Comparison of ENCODE assay signal across 27 mouse cellular contexts in genomic region chr11:111512471-111512870, GRCm38 (mm10).
DNase-seq lines count a peak whose midpoint lies in the region; ATAC-seq lines count a peak whose summit lies in the region.
"Had no signal": no experiment of that assay in that cellular context is flagged by ENCODE, and none has a peak within 500 bp of the region (broad histone marks: within the 10 kb centered on the region; RNA-seq: fewer than 3 reads in every experiment).

No protein-coding gene starts in this region.

- 65% methylated on average over 4 of the region's 4 CpGs for WGBS in liver, embryonic 12.5 days (ENCODE audit: insufficient replicate concordance)
- 34% methylated on average over 4 of the region's 4 CpGs for WGBS in midbrain, embryonic 16.5 days

- peak; percentile 4 for DNase-seq in cerebellum, adult 9-11 months
- no peak for DNase-seq in cerebellum, adult 11-12 months
- DNase-seq in layer of hippocampus, adult 11-12 months (ENCODE audit: low spot score): peak; percentile 32
- no peak for DNase-seq in layer of hippocampus, postnatal 25 days (ENCODE audit: extremely low spot score in 1 of 2, low spot score in 1 of 2)
- peak; percentile 22 to 55 for DNase-seq in left cerebral cortex, adult 9 months (ENCODE audit: low spot score in 2 of 2)
- DNase-seq in left cerebral cortex, postnatal 4 days: no peak
- DNase-seq: adrenal gland, postnatal 25 days; cerebellum, postnatal 25 days; gastrocnemius, postnatal 10 days; heart, postnatal 10 days; kidney, adult 18-20 months; kidney, postnatal 4 days; lung, embryonic 14.5 days; right cerebral cortex, adult 18-20 months; right cerebral cortex, postnatal 4 days had no signal

- intact Hi-C loops in left cerebral cortex, postnatal 4 days (cut with DNase I): no loop called here

- H3K36me3 ChIP-seq in liver, embryonic 12.5 days: no peaks in the 10 kb centered on the region
- no peaks in the 10 kb centered on the region for H3K36me3 ChIP-seq in midbrain, embryonic 16.5 days (ENCODE audit: control insufficient read depth, insufficient read depth, low read length)
- H3K36me3 ChIP-seq: embryonic facial prominence, embryonic 15.5 days; heart, embryonic 12.5 days; hindbrain, embryonic 12.5 days; midbrain, embryonic 13.5 days; neural tube, embryonic 12.5 days; stomach, embryonic 15.5 days had no signal

- H3K4me2 ChIP-seq in liver, embryonic 12.5 days: no peak overlapping the region
- H3K4me2 ChIP-seq in midbrain, embryonic 16.5 days (ENCODE audit: low read length): no peak overlapping the region
- H3K4me2 ChIP-seq: embryonic facial prominence, embryonic 15.5 days; heart, embryonic 12.5 days; hindbrain, embryonic 12.5 days; lung, embryonic 14.5 days; midbrain, embryonic 13.5 days; neural tube, embryonic 12.5 days; stomach, embryonic 15.5 days had no signal

- no peak overlapping the region for H3K27ac ChIP-seq in liver, embryonic 12.5 days
- H3K27ac ChIP-seq in midbrain, embryonic 16.5 days (ENCODE audit: low read length): no peak overlapping the region
- H3K27ac ChIP-seq: embryonic facial prominence, embryonic 15.5 days; hindbrain, embryonic 12.5 days; liver, embryonic 14.5 days; midbrain, embryonic 13.5 days; neural tube, embryonic 12.5 days; stomach, embryonic 15.5 days had no signal

- no peak for ATAC-seq in liver, embryonic 12.5 days
- no peak for ATAC-seq in midbrain, embryonic 16.5 days
- ATAC-seq: forebrain, embryonic 14.5 days; inflammation-experienced regulatory T-cells, adult 6 months; midbrain, embryonic 13.5 days had no signal

- no peaks in the 10 kb centered on the region for H3K4me1 ChIP-seq in liver, embryonic 12.5 days
- no peaks in the 10 kb centered on the region for H3K4me1 ChIP-seq in midbrain, embryonic 16.5 days (ENCODE audit: control insufficient read depth, insufficient read depth, low read length)
- H3K4me1 ChIP-seq: embryonic facial prominence, embryonic 15.5 days; heart, embryonic 12.5 days; megakaryocyte, embryonic 14.5 days; stomach, embryonic 15.5 days had no signal

- H3K27me3 ChIP-seq in liver, embryonic 12.5 days (replicated peaks): no peaks in the 10 kb centered on the region
- H3K27me3 ChIP-seq in midbrain, embryonic 16.5 days (ENCODE audit: control insufficient read depth, insufficient read depth, low read depth, low read length): no peaks in the 10 kb centered on the region
- H3K27me3 ChIP-seq: embryonic facial prominence, embryonic 15.5 days; heart, embryonic 12.5 days; hindbrain, embryonic 12.5 days; megakaryocyte, embryonic 14.5 days; midbrain, embryonic 13.5 days; neural tube, embryonic 12.5 days; stomach, embryonic 15.5 days had no signal

- H3K9me3 ChIP-seq in liver, embryonic 12.5 days (replicated peaks): no peaks in the 10 kb centered on the region
- H3K9me3 ChIP-seq in midbrain, embryonic 16.5 days (replicated peaks; ENCODE audit: control insufficient read depth, low read length, poor library complexity, severe bottlenecking): no peaks in the 10 kb centered on the region
- H3K9me3 ChIP-seq: embryonic facial prominence, embryonic 15.5 days; heart, embryonic 12.5 days; hindbrain, embryonic 12.5 days; megakaryocyte, embryonic 14.5 days; midbrain, embryonic 13.5 days; neural tube, embryonic 12.5 days; stomach, embryonic 15.5 days had no signal

- no peak overlapping the region for H3K9ac ChIP-seq in liver, embryonic 12.5 days
- no peak overlapping the region for H3K9ac ChIP-seq in midbrain, embryonic 16.5 days (ENCODE audit: low read depth, low read length)
- H3K9ac ChIP-seq: embryonic facial prominence, embryonic 15.5 days; heart, embryonic 12.5 days; hindbrain, embryonic 12.5 days; liver, embryonic 14.5 days; lung, embryonic 14.5 days; midbrain, embryonic 13.5 days; neural tube, embryonic 12.5 days; stomach, embryonic 15.5 days had no signal

- no peak overlapping the region for H3K4me3 ChIP-seq in liver, embryonic 12.5 days
- H3K4me3 ChIP-seq in midbrain, embryonic 16.5 days (ENCODE audit: low read depth, low read length): no peak overlapping the region
- H3K4me3 ChIP-seq: embryonic facial prominence, embryonic 15.5 days; heart, embryonic 12.5 days; hindbrain, embryonic 12.5 days; megakaryocyte, embryonic 14.5 days; midbrain, embryonic 13.5 days; neural tube, embryonic 12.5 days; stomach, embryonic 15.5 days had no signal

Comparison
In these comparisons a context has a peak if more than half of its experiments do, and no peak if none do; other contexts are left out.
1. DNase-seq: peak in cerebellum, adult 9-11 months (single experiment), layer of hippocampus, adult 11-12 months (single experiment) and left cerebral cortex, adult 9 months (2 of 2); none in cerebellum, adult 11-12 months (single experiment), layer of hippocampus, postnatal 25 days (0 of 2) and left cerebral cortex, postnatal 4 days (single experiment).